Mouse (Mus musculus): Measurements from ENCODE around the gene Slc30a10.

The Slc30a10 gene

GRCm38 (mm10) chr1:185462889-185463288 lies 8.2 kb downstream of the Slc30a10 start:
- DNase-seq (ENCODE audit: low read depth, low spot score): no peak

- DNase-seq (ENCODE audit: low read depth, low spot score): no peak
Observed at GRCm38 (mm10) chr1:185469551-185470021, 14.9 kb downstream of the Slc30a10 start.

- no peak for DNase-seq (ENCODE audit: low read depth, low spot score)
Observed at GRCm38 (mm10) chr1:185472025-185472720, 17.5 kb downstream of the Slc30a10 start.

- no peak for DNase-seq (ENCODE audit: low read depth, low spot score)
Observed at GRCm38 (mm10) chr1:185472730-185473129, 18.1 kb downstream of the Slc30a10 start.

GRCm38 (mm10) chr1:185473437-185473836 lies 18.8 kb downstream of the Slc30a10 start:
- DNase-seq (ENCODE audit: low read depth, low spot score): no peak

GRCm38 (mm10) chr1:185479861-185480260 lies 25.2 kb downstream of the Slc30a10 start:
- DNase-seq (ENCODE audit: low read depth, low spot score): no peak

- no peak for DNase-seq (ENCODE audit: low read depth, low spot score)
Observed at GRCm38 (mm10) chr1:185482001-185482761, 27.5 kb downstream of the Slc30a10 start.

- no peak for DNase-seq (ENCODE audit: low read depth, low spot score)
Observed at GRCm38 (mm10) chr1:185482762-185483161, 28.1 kb downstream of the Slc30a10 start.

GRCm38 (mm10) chr1:185483356-185484057 lies 28.9 kb downstream of the Slc30a10 start:
- DNase-seq (ENCODE audit: low read depth, low spot score): no peak

- no peak for DNase-seq (ENCODE audit: low read depth, low spot score)
Observed at GRCm38 (mm10) chr1:185484281-185484680, 29.6 kb downstream of the Slc30a10 start.

GRCm38 (mm10) chr1:185489893-185490292 lies 35.2 kb downstream of the Slc30a10 start:
- no peak for DNase-seq (ENCODE audit: low read depth, low spot score)

GRCm38 (mm10) chr1:185490603-185491002 lies 36.0 kb downstream of the Slc30a10 start:
- DNase-seq (ENCODE audit: low read depth, low spot score): no peak

- no peak for DNase-seq (ENCODE audit: low read depth, low spot score)
Observed at GRCm38 (mm10) chr1:185493439-185494034, 38.9 kb downstream of the Slc30a10 start.

- DNase-seq (ENCODE audit: low read depth, low spot score): no peak
Observed at GRCm38 (mm10) chr1:185496791-185497460, 42.3 kb downstream of the Slc30a10 start.

- no peak for DNase-seq (ENCODE audit: low read depth, low spot score)
Observed at GRCm38 (mm10) chr1:185500602-185501001, 46.0 kb downstream of the Slc30a10 start.

GRCm38 (mm10) chr1:185501801-185502340 lies 47.2 kb downstream of the Slc30a10 start:
- no peak for DNase-seq (ENCODE audit: low read depth, low spot score)

- no peak for DNase-seq (ENCODE audit: low read depth, low spot score)
Observed at GRCm38 (mm10) chr1:185502550-185502949, 47.9 kb downstream of the Slc30a10 start.

- no peak for DNase-seq (ENCODE audit: low read depth, low spot score)
Observed at GRCm38 (mm10) chr1:185509042-185509441, 54.4 kb downstream of the Slc30a10 start.

GRCm38 (mm10) chr1:185511306-185511705 lies 56.7 kb downstream of the Slc30a10 start:
- no peak for DNase-seq (ENCODE audit: low read depth, low spot score)

GRCm38 (mm10) chr1:185515526-185515979 lies 60.9 kb downstream of the Slc30a10 start:
- DNase-seq (ENCODE audit: low read depth, low spot score): no peak

GRCm38 (mm10) chr1:185516041-185516440 lies 61.4 kb downstream of the Slc30a10 start:
- DNase-seq (ENCODE audit: low read depth, low spot score): no peak

Data from WW6 (cell line).